Mouse (Mus musculus) forebrain, embryonic 16.5 days (tissue): Measurements from ENCODE around the gene Mogs. TPM values are rescaled to one million over a fixed set of nuclear protein-coding genes. Genes with fewer than 3 reads are reported as not detected.

ENCODE experiments used
- ATAC-seq: fragments of 200-750 bp; cut with Nextera tagmentation; 2 replicates; pipeline ENCODE4 v1.8.0; 2017; ENCODE audit warnings: mild to moderate bottlenecking, moderate library complexity
- H3K27ac ChIP-seq: fragments of 300-500 bp; sonication (generic); 2 replicates; pipeline ENCODE4 v1.5.1; 2014; ENCODE audit warnings: low read length, control low read depth
- H3K27me3 ChIP-seq: fragments of 300-500 bp; sonication (generic); replicated peaks from 2 replicates; pipeline ENCODE4 v1.6.1; 2014; ENCODE audit warnings: low read length; ENCODE audit not compliant: control insufficient read depth, insufficient read depth
- H3K36me3 ChIP-seq: fragments of 300-500 bp; sonication (generic); 2 replicates; pipeline ENCODE4 v1.6.1; 2014; ENCODE audit not compliant: control insufficient read depth, insufficient read depth
- H3K4me1 ChIP-seq: fragments of 300-500 bp; sonication (generic); replicated peaks from 2 replicates; pipeline ENCODE4 v1.6.1; 2014; ENCODE audit warnings: low read length; ENCODE audit not compliant: control insufficient read depth, insufficient read depth
- H3K4me2 ChIP-seq: fragments of 300-500 bp; sonication (generic); 2 replicates; pipeline ENCODE4 v1.6.1; 2014; ENCODE audit warnings: mild to moderate bottlenecking, low read length, control low read depth
- H3K4me3 ChIP-seq: fragments of 300-500 bp; sonication (generic); replicated peaks from 2 replicates; pipeline ENCODE4 v1.5.1; 2014; ENCODE audit warnings: mild to moderate bottlenecking, low read length, control low read depth
- H3K9ac ChIP-seq: fragments of 300-500 bp; sonication (generic); replicated peaks from 2 replicates; pipeline ENCODE4 v1.6.1; 2014; ENCODE audit warnings: low read depth, low read length, control low read depth
- H3K9me3 ChIP-seq: fragments of 300-500 bp; sonication (generic); 2 replicates; pipeline ENCODE4 v1.6.1; 2016; ENCODE audit warnings: low read length; ENCODE audit not compliant: control insufficient read depth
- WGBS: fragments of 180-500 bp; shearing (Covaris S2); extraction: QIAGEN DNeasy Blood & Tissue Kit; methylation state at CpG from one replicate; pipeline ENCODE4 v1.1.7; 2014; 5-methylcytosine and 5-hydroxymethylcytosine counted together
- polyA plus RNA-seq: library from polyadenylated mRNA; unstranded; fragments of >200 nt; fragmentation: Nextera tagmentation; extraction: Ambion mirVana; gene quantifications from 2 replicates; pipeline ENCODE4 v1.2.1, GENCODE M21; 2015

Mogs gene
- polyA plus RNA-seq, 1 experiment from 2014 or later, result 21.8 TPM

DNA sequence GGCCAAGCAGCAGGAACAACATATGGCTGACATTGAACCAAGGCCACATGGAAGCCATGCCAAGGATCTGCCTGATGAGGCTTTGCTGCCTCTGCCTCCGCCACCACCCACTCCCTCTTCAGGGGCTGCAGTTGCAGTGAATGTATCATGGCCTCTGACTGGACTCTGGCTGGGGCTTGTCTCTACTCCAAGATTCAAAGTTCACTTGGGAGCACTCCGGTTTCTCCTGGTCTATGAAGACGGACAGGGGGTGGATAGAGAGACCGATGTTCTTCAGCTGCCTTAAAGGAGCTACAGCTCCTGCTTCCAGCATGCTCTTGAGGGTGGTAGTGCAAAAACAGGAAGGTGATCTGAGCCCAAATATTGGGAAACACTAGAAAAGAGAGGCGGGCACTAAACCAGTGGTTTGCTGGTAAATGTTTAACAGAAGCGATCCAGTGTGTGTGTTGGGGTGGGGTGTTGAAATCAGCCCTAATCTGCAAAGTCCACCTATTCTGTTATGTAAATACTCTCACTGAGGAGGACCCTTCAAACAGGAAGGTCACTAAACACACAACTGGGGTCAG lies 16.3 kb downstream of the Mogs start:
- Histone ChIP-seq H3K9ac (no peak overlapping the region), H3K27ac (no peak overlapping the region), H3K4me3 (no peak overlapping the region), H3K4me1 (peaks cover 5% of the 10 kb centered on the region; the same call in 1 of the 2 replicates), H3K9me3 (no peaks in the 10 kb centered on the region), H3K36me3 (no peaks in the 10 kb centered on the region), H3K27me3 (peaks cover 12% of the 10 kb centered on the region), H3K4me2 (no peak overlapping the region)
- WGBS, result 86% methylated on average over 6 of the region's 6 CpGs
- no peak for ATAC-seq

DNA sequence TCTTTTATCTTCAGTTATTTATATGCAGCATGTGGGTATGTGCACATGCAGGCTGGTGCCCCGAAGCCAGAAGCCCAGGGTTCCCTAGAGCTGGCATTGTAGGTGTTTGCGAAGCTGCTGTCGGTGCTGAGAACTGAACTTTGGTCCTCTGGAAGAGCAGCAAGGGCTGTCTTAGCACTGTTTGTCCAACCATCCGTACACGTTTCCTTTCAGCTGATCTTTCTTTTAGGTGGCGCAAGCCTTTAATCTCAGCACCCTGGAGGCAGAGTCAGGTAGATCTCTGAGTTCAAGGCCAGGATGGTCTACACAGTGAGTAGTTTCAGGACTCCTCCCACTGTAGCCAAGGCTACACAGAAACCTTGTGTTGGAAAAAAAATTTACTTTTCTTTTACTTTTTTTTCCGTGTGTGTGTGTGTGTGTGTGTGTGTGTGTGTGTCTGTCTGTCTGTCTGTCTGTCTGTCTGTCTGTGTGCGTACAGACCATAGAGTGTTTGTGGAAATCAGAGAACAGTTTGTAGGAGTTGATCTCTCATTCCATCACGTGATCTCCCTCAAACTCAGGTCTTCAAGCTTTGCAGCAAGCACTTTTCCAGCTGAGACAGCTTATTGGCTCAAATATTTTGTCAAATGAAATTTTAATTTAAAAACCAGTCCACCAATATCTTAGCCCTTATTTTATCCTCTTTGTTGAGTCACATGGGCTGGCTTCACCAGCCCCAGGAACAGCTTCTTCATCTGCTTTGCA lies 17.1 kb downstream of the Mogs start:
- H3K4me2 ChIP-seq, result no peak overlapping the region
- no peaks in the 10 kb centered on the region for H3K36me3 ChIP-seq
- H3K9ac ChIP-seq, result no peak overlapping the region
- peaks cover 12% of the 10 kb centered on the region for H3K4me1 ChIP-seq
- peaks cover 14% of the 10 kb centered on the region for H3K27me3 ChIP-seq
- H3K27ac ChIP-seq, result no peak overlapping the region
- WGBS, result 86% methylated on average over 9 of the region's 9 CpGs
- ATAC-seq, result no peak
- H3K4me3 ChIP-seq, result no peak overlapping the region
- no peaks in the 10 kb centered on the region for H3K9me3 ChIP-seq

DNA sequence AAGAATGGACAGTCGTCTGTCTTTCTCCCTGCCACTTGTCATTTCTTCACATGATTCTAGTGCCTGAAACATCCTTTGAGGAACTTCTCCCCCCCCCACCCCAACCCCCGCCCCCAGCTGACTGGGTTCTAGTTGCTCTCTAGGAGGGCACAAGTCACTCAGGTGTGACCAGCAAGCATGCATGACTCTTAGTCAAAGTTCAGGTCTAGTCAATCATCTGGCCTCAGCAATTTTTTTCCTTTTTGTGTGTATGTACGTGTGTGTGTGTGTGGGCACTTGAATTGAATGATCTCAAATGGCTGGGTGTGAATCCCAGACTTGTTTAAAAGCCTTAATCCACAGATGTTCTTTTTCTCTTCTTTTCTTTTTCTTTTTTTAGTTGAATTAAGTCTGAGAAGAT lies 18.9 kb downstream of the Mogs start:
- H3K9ac ChIP-seq, result no peak overlapping the region
- H3K36me3 ChIP-seq, result no peaks in the 10 kb centered on the region
- peaks cover 16% of the 10 kb centered on the region for H3K27me3 ChIP-seq
- H3K27ac ChIP-seq, result no peak overlapping the region
- peaks cover 21% of the 10 kb centered on the region for H3K4me1 ChIP-seq
- H3K4me3 ChIP-seq, result no peak overlapping the region
- no peak overlapping the region for H3K4me2 ChIP-seq
- no peak for ATAC-seq
- no peaks in the 10 kb centered on the region for H3K9me3 ChIP-seq
- WGBS, result 63% methylated on average over 3 of the region's 3 CpGs

DNA sequence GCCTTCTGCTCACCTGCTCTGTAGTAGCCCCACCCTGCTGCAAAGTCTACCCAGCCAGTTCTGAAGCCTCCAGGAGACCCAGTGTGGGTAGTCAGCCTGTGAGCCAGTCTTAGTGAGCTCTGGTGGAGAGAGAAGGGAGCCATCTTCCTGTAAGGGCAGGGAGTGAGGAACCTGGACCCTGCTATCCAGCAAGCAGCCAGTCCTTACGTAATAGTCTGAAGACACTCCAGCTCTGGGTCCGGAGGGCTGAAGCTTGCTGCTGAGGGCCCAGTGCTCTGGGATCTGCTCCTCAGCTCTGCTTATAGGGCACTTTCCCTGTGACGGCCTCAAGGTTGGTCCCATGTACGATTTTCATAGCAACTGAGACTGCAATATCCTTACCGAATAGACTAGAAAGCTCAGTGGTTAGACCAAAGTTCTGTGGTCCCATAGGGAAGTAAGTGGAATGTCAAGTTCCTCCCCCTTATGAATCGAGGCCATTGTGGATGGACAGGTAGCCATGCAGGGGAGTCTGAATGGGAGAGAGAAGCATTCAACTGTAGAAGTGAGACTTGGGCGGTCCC lies 19.7 kb downstream of the Mogs start, which contains the start of gene Rtkn:
Rtkn (plus strand) TSS at position 513 of the 563 bp plus-strand sequence.
- WGBS, result 59% methylated on average over 7 of the region's 7 CpGs
- H3K4me3 ChIP-seq, result peak within 1 kb of the TSS; percentile 19; the same call in 1 of the 2 replicates
- H3K36me3 ChIP-seq, result no peaks in the 10 kb centered on the region
- H3K27me3 ChIP-seq, result peaks cover 16% of the 10 kb centered on the region
- ATAC-seq, result no peak
- H3K9ac ChIP-seq, result peak within 1 kb of the TSS; percentile 22; the same call in 1 of the 2 replicates
- peak within 1 kb of the TSS; percentile 28 for H3K4me2 ChIP-seq
- H3K9me3 ChIP-seq, result no peaks in the 10 kb centered on the region
- H3K4me1 ChIP-seq, result peaks cover 21% of the 10 kb centered on the region
- H3K27ac ChIP-seq, result no peak within 1 kb of the TSS

DNA sequence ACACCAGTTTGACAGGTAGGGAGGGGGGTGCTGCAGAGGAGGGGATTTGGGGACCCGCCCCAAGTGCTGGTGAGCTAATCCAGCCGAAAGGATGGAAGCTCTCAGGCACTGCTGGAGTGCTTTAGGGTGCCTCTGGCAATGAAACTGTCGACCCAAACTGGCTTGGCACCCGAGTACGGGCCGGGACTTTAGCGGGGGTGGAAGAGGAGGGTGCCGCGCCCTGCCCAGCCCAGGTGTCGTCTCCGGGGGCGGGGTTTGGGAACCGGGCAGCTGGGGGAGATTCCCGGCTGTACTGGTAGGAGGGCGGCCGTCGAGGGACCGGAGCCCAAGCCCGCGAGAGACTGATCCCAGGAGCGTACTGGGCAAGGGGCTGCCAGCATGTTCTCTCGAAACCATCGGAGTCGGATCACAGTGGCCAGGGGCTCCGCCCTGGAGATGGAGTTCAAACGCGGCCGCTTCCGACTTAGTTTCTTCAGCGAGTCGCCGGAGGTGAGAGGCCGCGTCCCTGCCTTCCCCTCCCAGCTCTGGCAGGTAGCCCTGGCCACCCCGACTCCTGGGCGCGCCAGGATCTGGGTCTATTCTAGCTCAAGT lies 20.4 kb downstream of the Mogs start:
- Histone ChIP-seq H3K9ac (peak overlapping the region; percentile 22; the same call in 1 of the 2 replicates), H3K27me3 (peaks cover 16% of the 10 kb centered on the region), H3K4me1 (peaks cover 21% of the 10 kb centered on the region), H3K4me3 (peak overlapping the region; percentile 19; the same call in 1 of the 2 replicates), H3K27ac (no peak overlapping the region), H3K36me3 (no peaks in the 10 kb centered on the region), H3K9me3 (no peaks in the 10 kb centered on the region), H3K4me2 (peak overlapping the region; percentile 28)
- no peak for ATAC-seq
- 7% methylated on average over 37 of the region's 37 CpGs for WGBS

DNA sequence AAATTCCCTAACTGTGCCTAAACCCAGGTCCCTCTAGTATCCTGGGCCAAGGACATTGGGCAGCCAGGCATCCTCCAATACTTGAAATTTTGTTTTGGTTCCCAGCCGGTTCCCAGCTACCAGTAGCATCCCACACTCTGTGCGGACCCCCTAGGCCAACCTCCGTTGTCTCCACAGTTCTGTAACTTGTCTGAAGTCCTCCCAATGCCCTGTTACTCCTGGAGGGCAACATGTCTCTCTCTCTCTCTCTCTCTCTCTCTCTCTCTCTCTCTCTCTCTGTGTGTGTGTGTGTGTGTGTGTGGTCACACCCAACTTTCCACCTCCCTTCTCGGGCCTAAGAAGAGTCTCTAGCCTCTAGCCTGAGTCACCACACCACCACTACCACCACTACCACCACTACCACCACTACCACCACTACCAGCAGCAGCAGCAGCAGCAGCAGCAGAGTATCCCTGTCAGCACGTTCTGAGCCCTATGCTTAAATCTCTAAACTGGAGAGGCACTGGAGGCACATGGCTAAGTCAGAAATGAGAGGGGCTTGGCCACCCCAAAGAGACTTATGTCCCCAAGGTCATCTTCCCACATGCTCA lies 21.1 kb downstream of the Mogs start:
- H3K9ac ChIP-seq, result no peak overlapping the region; the same call in 1 of the 2 replicates
- peaks cover 16% of the 10 kb centered on the region for H3K27me3 ChIP-seq
- no peak overlapping the region; the same call in 1 of the 2 replicates for H3K4me3 ChIP-seq
- H3K36me3 ChIP-seq, result no peaks in the 10 kb centered on the region
- H3K27ac ChIP-seq, result no peak overlapping the region
- H3K4me1 ChIP-seq, result peaks cover 21% of the 10 kb centered on the region
- WGBS, result 25% methylated on average over 5 of the region's 5 CpGs
- no peak for ATAC-seq
- peak overlapping the region; percentile 55 for H3K4me2 ChIP-seq
- H3K9me3 ChIP-seq, result no peaks in the 10 kb centered on the region

DNA sequence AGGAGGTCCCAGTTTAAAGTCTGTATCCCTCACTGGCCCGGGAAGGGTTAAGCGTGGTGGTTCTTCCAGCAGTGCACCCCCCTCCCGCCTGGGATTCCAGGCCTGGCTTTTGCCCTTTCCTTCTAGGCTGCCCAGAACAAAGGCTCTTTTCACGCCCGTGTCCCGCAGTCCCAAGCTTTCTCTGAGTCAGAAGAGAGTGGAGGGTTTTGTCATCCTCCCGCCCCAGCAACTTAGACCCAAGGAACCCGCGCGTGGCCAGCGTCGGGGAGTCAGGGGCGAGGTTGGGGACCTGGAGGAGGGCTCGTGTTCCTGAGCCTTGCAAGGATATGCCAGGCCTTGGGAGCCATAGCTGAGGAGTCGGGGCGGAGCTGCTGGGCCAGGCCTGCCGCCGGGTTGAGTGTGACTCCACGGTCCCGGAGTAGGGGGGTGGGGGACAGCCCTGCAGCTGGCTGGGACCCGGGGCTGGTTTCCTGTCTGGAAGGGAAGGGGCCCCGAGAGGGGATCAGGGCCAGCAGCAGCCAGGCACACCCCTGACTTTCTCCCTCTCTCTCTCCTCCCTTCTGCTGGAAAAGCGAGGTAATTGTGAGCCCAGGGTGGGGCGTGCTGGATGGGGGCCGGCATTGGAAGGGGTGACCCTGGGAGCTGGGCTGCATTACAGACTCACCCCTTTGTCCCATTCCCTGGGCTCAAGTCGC lies 21.7 kb downstream of the Mogs start:
- H3K27ac ChIP-seq, result peak overlapping the region; percentile 76
- no peaks in the 10 kb centered on the region for H3K9me3 ChIP-seq
- ATAC-seq, result peak; percentile 66
- H3K4me1 ChIP-seq, result peaks cover 24% of the 10 kb centered on the region
- H3K27me3 ChIP-seq, result peaks cover 16% of the 10 kb centered on the region
- H3K9ac ChIP-seq, result peak overlapping the region; percentile 62
- no peaks in the 10 kb centered on the region for H3K36me3 ChIP-seq
- WGBS, result 2% methylated on average over 24 of the region's 26 CpGs
- H3K4me3 ChIP-seq, result peak overlapping the region; percentile 39
- peak overlapping the region; percentile 55 for H3K4me2 ChIP-seq

DNA sequence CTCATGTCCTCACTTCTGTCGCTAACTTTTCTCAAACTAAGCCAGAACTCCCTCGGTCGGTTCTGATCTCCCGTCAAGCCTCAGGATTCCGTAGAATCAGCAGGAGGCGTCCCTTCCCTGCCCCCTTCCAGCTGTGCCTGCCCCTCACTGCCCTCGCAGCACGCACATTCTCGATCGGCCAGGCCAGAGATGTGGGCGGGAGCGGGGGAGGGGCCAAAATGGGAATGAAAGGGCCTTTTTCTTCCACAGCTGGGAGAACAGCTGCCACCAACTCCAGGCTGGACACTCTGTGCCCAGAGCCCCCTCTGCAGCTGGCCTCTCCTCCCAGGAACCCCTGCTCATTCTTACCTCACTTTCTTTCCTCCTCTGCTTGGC lies 22.3 kb downstream of the Mogs start:
- H3K36me3 ChIP-seq, result no peaks in the 10 kb centered on the region
- H3K9ac ChIP-seq, result peak overlapping the region; percentile 62
- H3K27me3 ChIP-seq, result peaks cover 16% of the 10 kb centered on the region
- ATAC-seq, result peak; percentile 43
- peak overlapping the region; percentile 76 for H3K27ac ChIP-seq
- peak overlapping the region; percentile 55 for H3K4me2 ChIP-seq
- H3K9me3 ChIP-seq, result no peaks in the 10 kb centered on the region
- peaks cover 29% of the 10 kb centered on the region for H3K4me1 ChIP-seq
- H3K4me3 ChIP-seq, result peak overlapping the region; percentile 39
- WGBS, result 0% methylated on average over 12 of the region's 12 CpGs
